Mouse (Mus musculus) neural tube, embryonic 10.5 days (tissue): Measurements from ENCODE around the gene Ints1.
A peak's percentile ranks its signal among the peaks of the same experiment; 100 is the strongest.
"Not testable (repeated sequence)": the region's sequence is repeated elsewhere in the genome, so short reads cannot be mapped to it uniquely, and the experiment has no call there.

Experiments
- DNase-seq: peaks from one replicate; pipeline ENCODE4 v3.0.0-alpha.2; 2017; ENCODE audit warnings: low spot score; ENCODE audit errors: extremely low spot score

Ints1 gene

GRCm38 (mm10) chr5:139756135-139756534 lies 19.3 kb downstream of the Ints1 start:
- no peak for DNase-seq

GRCm38 (mm10) chr5:139754753-139755152 lies 20.7 kb downstream of the Ints1 start:
- peak; percentile 63 for DNase-seq

- peak; percentile 84 for DNase-seq
Observed at GRCm38 (mm10) chr5:139750535-139750934, 24.9 kb downstream of the Ints1 start.

- no peak for DNase-seq
Observed at GRCm38 (mm10) chr5:139749413-139750125, 25.9 kb downstream of the Ints1 start.

GRCm38 (mm10) chr5:139745771-139746170 lies 29.7 kb downstream of the Ints1 start:
- DNase-seq = peak; percentile 51

- DNase-seq = not testable (repeated sequence)
Observed at GRCm38 (mm10) chr5:139742640-139743039, 32.8 kb downstream of the Ints1 start.

GRCm38 (mm10) chr5:139738592-139739315 lies 36.7 kb downstream of the Ints1 start:
- DNase-seq = no peak

- no peak for DNase-seq
Observed at GRCm38 (mm10) chr5:139737841-139738591, 37.5 kb downstream of the Ints1 start.

- DNase-seq = no peak
Observed at GRCm38 (mm10) chr5:139736504-139736940, 39.0 kb downstream of the Ints1 start.

- peak; percentile 94 for DNase-seq
Observed at GRCm38 (mm10) chr5:139735677-139736503, 39.6 kb downstream of the Ints1 start, which contains the start of gene Micall2. Gene Micall2, minus strand, starts transcription at chr5:139736336.

- no peak for DNase-seq
Observed at GRCm38 (mm10) chr5:139734746-139735145, 40.7 kb downstream of the Ints1 start.

GRCm38 (mm10) chr5:139734016-139734415 lies 41.5 kb downstream of the Ints1 start:
- DNase-seq = no peak

GRCm38 (mm10) chr5:139732634-139733107 lies 42.8 kb downstream of the Ints1 start:
- no peak for DNase-seq

GRCm38 (mm10) chr5:139730712-139731486 lies 44.6 kb downstream of the Ints1 start:
- DNase-seq = no peak

- DNase-seq = no peak
Observed at GRCm38 (mm10) chr5:139727261-139727660, 48.2 kb downstream of the Ints1 start.

GRCm38 (mm10) chr5:139726186-139726585 lies 49.3 kb downstream of the Ints1 start:
- no peak for DNase-seq

GRCm38 (mm10) chr5:139724336-139725116 lies 50.9 kb downstream of the Ints1 start:
- DNase-seq = peak; percentile 72

- no peak for DNase-seq
Observed at GRCm38 (mm10) chr5:139723113-139723512, 52.4 kb downstream of the Ints1 start.

- DNase-seq = no peak
Observed at GRCm38 (mm10) chr5:139722709-139723108, 52.8 kb downstream of the Ints1 start.
